Mouse (Mus musculus) MEL (cell line): Measurements from ENCODE around the gene Bmpr1a. TPM values are rescaled to one million over a fixed set of nuclear protein-coding genes. Genes with fewer than 3 reads are reported as not detected.

Source experiments
- DNase-seq: peaks from one replicate; pipeline ENCODE4 v3.0.0; 2011; ENCODE audit warnings: low read depth, low spot score
- H3K27ac ChIP-seq: 2 replicates; pipeline ENCODE4 v1.5.1; 2012; ENCODE audit warnings: low read depth, mild to moderate bottlenecking, control low read depth, low read length, moderate library complexity; ENCODE audit not compliant: control insufficient read depth
- H3K27me3 ChIP-seq, 2 experiments: fragments of 150-350 bp in 1 of 2; sonication (generic) in 1 of 2; 2 replicates each; pipeline ENCODE4 v1.6.1; 2012; ENCODE audit warnings: low read length in 2 of 2, mild to moderate bottlenecking in 2 of 2, improper control_type of control experiment in 1 of 2, moderate library complexity in 1 of 2; ENCODE audit not compliant: insufficient read depth in 2 of 2, control insufficient read depth in 1 of 2
- H3K36me3 ChIP-seq, 2 experiments: 2 replicates each; pipeline ENCODE4 v1.6.1; 2012 to 2014; ENCODE audit warnings: low read length in 2 of 2, improper control_type of control experiment in 1 of 2, inconsistent platforms in 1 of 2, mild to moderate bottlenecking in 1 of 2; ENCODE audit not compliant: insufficient read depth in 2 of 2, control insufficient read depth in 1 of 2
- H3K4me1 ChIP-seq, 2 experiments: fragments of 150-350 bp in 1 of 2; sonication (generic) in 1 of 2; 2 replicates each; pipeline ENCODE4 v1.6.1; 2012; ENCODE audit warnings: low read length in 2 of 2, improper control_type of control experiment in 1 of 2, mild to moderate bottlenecking in 1 of 2; ENCODE audit not compliant: insufficient read depth in 2 of 2, control insufficient read depth in 1 of 2
- H3K4me3 ChIP-seq, 2 experiments: fragments of 150-350 bp in 1 of 2; sonication (generic) in 1 of 2; 2 replicates each; pipeline ENCODE4 v1.5.1; 2012; ENCODE audit warnings: low read depth in 2 of 2, low read length in 2 of 2, mild to moderate bottlenecking in 2 of 2, moderate library complexity in 2 of 2, control low read depth in 1 of 2, improper control_type of control experiment in 1 of 2; ENCODE audit not compliant: control insufficient read depth in 1 of 2, insufficient read depth in 1 of 2
- H3K79me2 ChIP-seq: 2 replicates; pipeline ENCODE4 v1.6.1; 2012; ENCODE audit warnings: mild to moderate bottlenecking, low read length, moderate library complexity; ENCODE audit not compliant: control insufficient read depth, poor library complexity, insufficient read depth
- H3K9ac ChIP-seq: 2 replicates; pipeline ENCODE4 v1.6.1; 2012; ENCODE audit warnings: low read depth, mild to moderate bottlenecking, control low read depth, low read length, moderate library complexity; ENCODE audit not compliant: control insufficient read depth, poor library complexity, severe bottlenecking
- H3K9me3 ChIP-seq: fragments of 150-350 bp; sonication (generic); replicated peaks from 2 replicates; pipeline ENCODE4 v1.6.1; 2012; ENCODE audit warnings: mild to moderate bottlenecking, low read length, improper control_type of control experiment, moderate library complexity; ENCODE audit not compliant: insufficient read depth
- BHLHE40 ChIP-seq: IDR thresholded peaks from 2 replicates; pipeline ENCODE4 v1.6.1; 2012; ENCODE audit warnings: low read depth, mild to moderate bottlenecking, inconsistent platforms, low read length, improper control_type of control experiment, borderline replicate concordance
- CHD1 ChIP-seq: IDR thresholded peaks from 2 replicates; pipeline ENCODE4 v1.6.1; 2012; ENCODE audit warnings: low read depth, mild to moderate bottlenecking, inconsistent platforms, low read length, improper control_type of control experiment
- ELF1 ChIP-seq: IDR thresholded peaks from 2 replicates; pipeline ENCODE4 v1.6.1; 2014; ENCODE audit warnings: low read depth, mild to moderate bottlenecking, inconsistent platforms, low read length, improper control_type of control experiment, moderate library complexity
- GABPA ChIP-seq: IDR thresholded peaks from 2 replicates; pipeline ENCODE4 v1.6.1; 2012; ENCODE audit warnings: low read depth, mild to moderate bottlenecking, inconsistent platforms, low read length, improper control_type of control experiment, moderate library complexity
- GATA1 ChIP-seq: IDR thresholded peaks from 2 replicates; pipeline ENCODE4 v1.6.1; 2011; ENCODE audit warnings: low read depth, low read length, improper control_type of control experiment
- HCFC1 ChIP-seq: IDR thresholded peaks from 2 replicates; pipeline ENCODE4 v1.6.1; 2012; ENCODE audit warnings: low read depth, mild to moderate bottlenecking, inconsistent platforms, low read length, improper control_type of control experiment, moderate library complexity
- MAX ChIP-seq: IDR thresholded peaks from 2 replicates; pipeline ENCODE4 v1.6.1; 2011; ENCODE audit warnings: low read length, improper control_type of control experiment
- MAZ ChIP-seq: IDR thresholded peaks from 2 replicates; pipeline ENCODE4 v1.6.1; 2012; ENCODE audit warnings: low read depth, mild to moderate bottlenecking, inconsistent platforms, low read length, improper control_type of control experiment
- MYB ChIP-seq: IDR thresholded peaks from 2 replicates; pipeline ENCODE4 v1.6.1; 2011; ENCODE audit warnings: mild to moderate bottlenecking, low read depth, low read length, improper control_type of control experiment
- NELFE ChIP-seq: IDR thresholded peaks from 2 replicates; pipeline ENCODE4 v1.6.1; 2011; ENCODE audit warnings: low read depth, low read length, improper control_type of control experiment
- POLR2A ChIP-seq, 2 experiments: IDR thresholded peaks; 2 replicates each; pipeline ENCODE4 v1.6.1; 2011 to 2012; ENCODE audit warnings: low read length in 2 of 2, mild to moderate bottlenecking in 2 of 2, control low read depth in 1 of 2, improper control_type of control experiment in 1 of 2, low read depth in 1 of 2, moderate library complexity in 1 of 2; ENCODE audit not compliant: control insufficient read depth in 1 of 2, insufficient read depth in 1 of 2, poor library complexity in 1 of 2
- POLR2AphosphoS2 ChIP-seq: IDR thresholded peaks from 2 replicates; pipeline ENCODE4 v1.6.1; 2011; ENCODE audit warnings: low read length, improper control_type of control experiment
- POLR2AphosphoS5 ChIP-seq: IDR thresholded peaks from 2 replicates; pipeline ENCODE4 v1.6.1; 2012; ENCODE audit warnings: low read depth, borderline replicate concordance, mild to moderate bottlenecking, inconsistent platforms, low read length, moderate library complexity, mixed read lengths
- RAD21 ChIP-seq: IDR thresholded peaks from 2 replicates; pipeline ENCODE4 v1.6.1; 2011; ENCODE audit warnings: mild to moderate bottlenecking, low read depth, low read length, improper control_type of control experiment
- RCOR1 ChIP-seq: IDR thresholded peaks from 2 replicates; pipeline ENCODE4 v1.6.1; 2012; ENCODE audit warnings: low read depth, mild to moderate bottlenecking, inconsistent platforms, low read length, improper control_type of control experiment
- SIN3A ChIP-seq: IDR thresholded peaks from 2 replicates; pipeline ENCODE4 v1.6.1; 2012; ENCODE audit warnings: low read length, improper control_type of control experiment, inconsistent platforms
- SMC3 ChIP-seq: IDR thresholded peaks from 2 replicates; pipeline ENCODE4 v1.6.1; 2011; ENCODE audit warnings: low read depth, low read length, improper control_type of control experiment
- TBP ChIP-seq: IDR thresholded peaks from 2 replicates; pipeline ENCODE4 v1.8.0; 2011; ENCODE audit warnings: low read depth, low read length, improper control_type of control experiment
- TCF12 ChIP-seq: IDR thresholded peaks from 2 replicates; pipeline ENCODE4 v1.6.1; 2014; ENCODE audit warnings: low read depth, mild to moderate bottlenecking, inconsistent platforms, low read length, improper control_type of control experiment, moderate library complexity
- ZC3H11A ChIP-seq: IDR thresholded peaks from 2 replicates; pipeline ENCODE4 v1.6.1; 2012; ENCODE audit warnings: low read depth, mild to moderate bottlenecking, inconsistent platforms, low read length, improper control_type of control experiment
- ZKSCAN1 ChIP-seq: IDR thresholded peaks from 2 replicates; pipeline ENCODE4 v1.6.1; 2012; ENCODE audit warnings: low read depth, mild to moderate bottlenecking, inconsistent platforms, low read length, improper control_type of control experiment, moderate library complexity
- polyA plus RNA-seq, 2 experiments: library from polyadenylated mRNA; stranded (reverse) in 1 of 2; unstranded in 1 of 2; fragments of >175 nt in 1 of 2; fragments of >200 nt in 1 of 2; gene quantifications; 2 replicates each; pipeline versions ENCODE4 v1.2.1 to v1.2.4; 2012; ENCODE audit warnings: low replicate concordance in 2 of 2, low read depth in 1 of 2; ENCODE audit not compliant: insufficient read length in 2 of 2, insufficient read depth in 1 of 2, missing spikeins in 1 of 2
- total RNA-seq: library from RNA; depleted of rRNA; stranded (reverse); fragments of 300-350 nt; gene quantifications from 2 replicates; pipeline ENCODE4 v1.2.3, GENCODE M21; 2012

The Bmpr1a gene
- total and polyA plus RNA-seq, 3 experiments = 3.1 TPM; not detected in 1

DNA sequence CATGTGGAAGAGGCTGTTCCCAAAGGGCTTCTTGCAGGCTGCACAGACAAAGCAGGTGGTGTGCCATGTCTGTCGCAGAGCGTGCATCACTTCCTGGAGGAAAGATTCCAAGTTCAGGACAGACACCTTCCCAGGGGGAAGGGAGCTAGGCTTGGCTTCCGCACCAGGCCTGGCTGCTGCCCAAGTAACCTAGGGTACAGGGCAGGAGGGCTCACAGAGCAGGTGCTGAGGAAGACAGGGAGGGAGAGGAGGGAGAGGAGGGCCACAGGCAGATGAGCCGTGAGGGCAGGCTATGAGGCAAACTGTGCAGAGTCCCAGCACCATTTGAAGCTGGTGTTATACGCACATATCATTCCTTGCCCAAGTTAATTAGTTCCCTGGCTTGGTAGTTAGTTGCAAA is 38.8 kb upstream of the Bmpr1a start:
- Histone ChIP-seq H3K27me3 (peaks cover 1 to 3% of the 10 kb centered on the region in 2 experiments; a peak in 3 of 4 replicates), H3K27ac (no peak overlapping the region), H3K36me3 (no peaks in the 10 kb centered on the region), H3K4me3 (no peak overlapping the region), H3K9ac (no peak overlapping the region), H3K4me1 (no peaks in the 10 kb centered on the region), H3K79me2 (no peaks in the 10 kb centered on the region), H3K9me3 (no peaks in the 10 kb centered on the region)
- TF ChIP-seq TBP (no peak), POLR2AphosphoS2 (no peak), NELFE (no peak), GABPA (no peak), GATA1 (no peak)
- DNase-seq = no peak

DNA sequence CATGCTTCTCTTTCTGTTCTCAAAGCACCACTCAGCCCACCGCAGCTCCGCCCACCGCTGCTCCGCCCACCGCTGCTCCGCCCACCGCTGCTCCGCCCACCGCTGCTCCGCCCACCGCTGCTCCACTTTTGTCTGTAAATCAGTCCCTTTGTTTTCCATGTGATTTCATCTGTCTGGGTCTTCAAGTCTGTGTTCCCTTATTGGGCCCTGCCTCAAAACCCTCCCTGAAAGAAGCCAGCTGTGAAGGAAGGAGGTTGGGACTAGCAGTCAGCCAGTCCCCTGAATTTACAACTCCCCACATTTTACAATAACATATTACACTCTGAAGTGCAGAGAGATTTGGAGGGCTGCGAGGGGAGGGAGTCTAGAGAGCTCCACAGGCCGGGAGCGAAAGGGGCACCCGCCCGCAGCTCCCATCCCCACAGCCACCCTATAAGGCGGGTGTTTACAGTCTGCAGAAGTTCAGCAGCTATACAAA is 37.6 kb upstream of the Bmpr1a start:
- Histone ChIP-seq H3K9ac (no peak overlapping the region), H3K27me3 (peaks cover 0 to 1% of the 10 kb centered on the region in 2 experiments; a peak in 2 of 4 replicates), H3K4me1 (no peaks in the 10 kb centered on the region)
- no peak for TF ChIP-seq SIN3A
- no peak for TF ChIP-seq GATA1
- no peak for TF ChIP-seq TCF12
- no peak for TF ChIP-seq ZKSCAN1
- TF ChIP-seq RAD21 = no peak
- no peak for TF ChIP-seq MAZ
- no peak for TF ChIP-seq MYB
- no peak for TF ChIP-seq MAX
- TF ChIP-seq SMC3 = no peak
- TF ChIP-seq ELF1 = no peak
- TF ChIP-seq ZC3H11A = no peak
- TF ChIP-seq POLR2A (IDR thresholded peaks at IDR 0.05; ENCODE audit: control insufficient read depth in 1 of 2, insufficient read depth in 1 of 2, low read depth in 1 of 2, low read length in 2 of 2, poor library complexity in 1 of 2) = no peak
- TF ChIP-seq POLR2AphosphoS5 = no peak
- TF ChIP-seq RCOR1 = no peak
- TF ChIP-seq BHLHE40 = no peak
- TF ChIP-seq CHD1 = no peak
- TF ChIP-seq HCFC1 = no peak
- TF ChIP-seq, all 39 proteins: peak for 0
- Histone ChIP-seq H3K9me3 (no peaks in the 10 kb centered on the region), H3K27ac (no peak overlapping the region), H3K79me2 (no peaks in the 10 kb centered on the region), H3K36me3 (no peaks in the 10 kb centered on the region), H3K4me3 (no peak overlapping the region)
- no peak for DNase-seq
